Mouse (Mus musculus) A20 (cell line): ENCODE measurements around the gene Hoxc12.

Experiments used
- DNase-seq: peaks from one replicate; pipeline ENCODE4 v3.0.0-alpha.2; 2011; ENCODE audit warnings: low read depth, low spot score

Hoxc12 gene

DNA sequence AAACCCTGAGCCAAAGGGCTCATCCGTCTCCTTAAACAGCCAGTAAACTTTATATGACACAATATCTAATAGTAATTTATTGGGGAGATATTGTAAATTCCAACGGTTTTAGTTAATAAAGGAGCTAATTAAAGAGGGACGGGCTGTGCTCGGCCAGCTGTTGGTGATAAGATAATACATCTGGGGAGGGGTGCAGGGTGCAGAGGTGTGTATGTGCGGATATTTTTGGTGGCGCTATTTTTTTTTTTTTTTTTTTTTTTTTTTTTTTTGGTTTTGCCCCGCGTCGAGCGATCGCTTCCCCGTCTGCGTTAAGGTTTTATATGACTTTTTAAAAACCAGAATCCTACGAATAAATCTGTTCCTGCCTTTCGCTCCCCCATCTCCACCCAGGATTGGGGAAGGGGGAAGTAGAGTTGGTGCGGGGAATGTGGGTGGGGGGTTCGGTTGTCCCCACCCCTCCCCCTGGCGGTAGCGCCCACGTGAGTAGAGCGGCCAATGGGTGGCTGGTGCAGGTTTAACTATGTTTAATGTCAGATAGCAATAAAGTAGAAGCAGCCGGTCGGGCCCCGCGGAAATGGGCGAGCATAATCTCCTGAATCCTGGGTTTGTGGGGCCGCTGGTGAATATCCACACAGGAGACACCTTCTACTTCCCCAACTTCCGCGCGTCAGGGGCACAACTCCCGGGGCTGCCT is at the start of gene Hoxc12:
TSS of gene Hoxc12 (plus strand) at position 479 of the 694 bp plus-strand sequence.
- no peak for DNase-seq

DNA sequence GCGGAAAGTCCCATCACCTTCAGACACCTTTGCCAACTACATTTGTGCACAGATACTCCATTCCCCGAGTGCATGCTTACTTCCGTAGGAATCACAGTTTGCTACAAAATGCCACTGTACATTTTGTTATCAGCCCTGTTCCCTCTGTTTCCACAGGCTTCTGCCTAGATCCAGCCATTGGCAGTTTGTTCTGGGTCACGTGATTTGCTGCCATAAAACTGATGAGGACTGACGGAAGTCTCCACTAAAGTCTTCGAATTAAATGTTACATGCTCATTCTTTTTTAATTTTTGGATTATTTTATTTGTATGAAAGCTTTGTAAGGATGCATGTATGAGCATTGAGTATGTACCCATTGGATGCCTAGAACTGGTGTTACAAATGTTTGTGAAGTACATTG is 41.4 kb upstream of the Hoxc12 start:
- no peak for DNase-seq

DNA sequence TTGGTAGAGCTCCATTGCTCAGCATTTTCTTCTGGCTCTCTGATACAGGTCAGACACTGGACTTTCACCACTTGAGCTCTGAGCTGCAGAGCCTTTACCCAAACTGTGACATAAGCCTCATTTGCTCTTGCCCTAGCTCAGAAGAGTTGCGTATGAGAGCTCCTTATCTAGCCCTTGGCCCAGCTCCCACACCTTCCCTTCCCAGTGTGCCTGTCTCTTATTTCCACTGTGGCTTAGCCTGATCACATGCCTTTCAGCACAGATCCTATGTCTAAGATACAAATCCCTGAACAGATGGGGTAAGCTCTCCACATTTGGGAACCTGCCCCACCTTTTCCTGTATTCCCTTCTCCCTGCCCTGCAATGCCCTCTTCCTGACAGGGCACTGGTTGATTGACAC is 31.6 kb upstream of the Hoxc12 start:
- DNase-seq: no peak

DNA sequence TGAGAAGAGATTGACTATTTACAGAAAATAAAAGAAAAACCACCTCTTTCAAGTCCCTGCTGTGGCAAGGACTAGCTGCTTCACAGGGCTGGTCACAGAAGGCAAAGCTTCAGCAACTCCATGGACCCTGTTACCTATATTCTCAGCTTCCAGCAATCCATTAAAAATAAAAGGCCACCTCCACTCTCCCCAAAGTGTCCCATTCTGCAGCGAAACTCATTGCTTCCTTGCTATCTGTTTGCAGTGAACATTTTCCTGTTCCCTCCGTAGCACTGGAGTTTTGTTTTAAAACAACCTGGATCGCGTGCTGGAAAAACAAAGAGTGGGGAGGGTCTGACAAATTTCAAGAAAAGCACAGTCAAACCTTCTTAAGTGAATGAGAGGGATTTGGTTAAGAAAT is 27.0 kb upstream of the Hoxc12 start:
- no peak for DNase-seq

DNA sequence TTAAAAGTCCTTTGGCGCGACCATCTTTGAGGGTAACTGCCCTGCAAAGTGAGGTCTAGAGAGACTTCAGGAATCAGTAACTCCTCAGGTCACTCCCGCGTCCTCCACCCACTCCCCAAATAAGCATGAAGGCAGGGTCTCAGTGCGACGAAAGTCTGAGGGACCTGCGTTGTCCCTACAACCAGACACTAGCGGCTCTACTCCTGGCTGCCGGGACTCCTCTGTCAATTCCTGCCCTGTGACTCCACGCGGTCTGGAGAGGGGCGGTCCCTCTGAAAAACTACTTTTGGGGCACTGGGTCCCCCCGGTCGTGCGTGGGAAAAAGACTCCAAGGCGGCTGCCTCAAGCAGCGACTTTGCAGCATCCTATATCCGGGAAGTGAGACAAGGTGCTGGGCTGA is 26.5 kb upstream of the Hoxc12 start:
- DNase-seq: no peak

DNA sequence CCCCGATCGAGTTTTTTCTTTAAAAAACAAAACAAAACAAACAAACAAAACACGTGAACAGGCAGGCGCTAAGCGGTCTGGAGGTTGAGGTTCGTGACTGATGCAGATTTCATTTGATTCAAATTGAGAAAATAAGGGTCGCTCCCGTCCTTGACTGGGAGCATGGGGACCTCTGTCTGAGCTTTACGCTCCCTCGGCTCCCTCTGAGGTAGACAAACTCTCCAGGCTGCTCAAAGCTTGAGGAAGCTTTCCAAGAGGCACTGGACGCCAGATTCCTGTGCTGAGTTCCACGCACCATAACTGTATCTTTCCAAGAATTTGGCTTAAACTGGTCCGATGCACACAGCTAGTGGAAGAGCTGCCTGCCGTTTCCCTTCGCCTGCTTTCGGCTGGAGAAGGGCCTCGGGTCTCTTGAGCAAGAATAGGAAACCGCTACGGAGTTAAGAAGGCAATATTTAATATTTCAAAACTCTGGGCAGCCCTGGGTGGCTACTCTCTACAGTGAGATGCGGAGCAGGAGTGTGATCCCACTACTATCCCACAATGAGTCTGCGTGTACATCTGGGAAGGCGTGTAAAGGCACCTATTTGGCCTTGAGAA is 26.0 kb upstream of the Hoxc12 start:
- DNase-seq: no peak

DNA sequence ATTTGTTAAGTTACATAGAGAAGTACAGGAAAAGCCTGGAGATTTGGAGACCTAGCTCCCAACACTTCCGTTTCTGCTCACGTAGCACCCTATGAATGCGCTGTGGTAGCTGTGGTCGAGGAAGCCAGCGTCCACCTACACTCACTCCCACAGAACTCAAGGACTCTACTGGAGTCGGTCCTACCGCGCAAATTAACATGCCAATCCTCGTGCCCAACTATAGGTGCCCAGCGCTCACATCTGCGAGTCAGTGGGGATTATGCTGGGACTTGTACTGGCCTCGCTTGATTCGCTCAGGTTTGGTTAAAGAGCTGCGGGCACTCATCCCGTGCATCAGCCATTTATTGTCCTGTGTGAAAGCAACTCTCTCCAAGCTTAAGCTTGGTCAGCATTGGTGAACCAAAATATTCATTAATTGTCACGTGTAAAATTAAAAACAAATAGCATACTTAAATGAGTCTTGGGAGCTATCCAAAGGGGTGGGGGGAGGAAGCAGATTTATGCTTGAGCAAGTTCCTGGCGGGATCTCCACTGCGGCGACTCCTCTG is 23.4 kb upstream of the Hoxc12 start:
- DNase-seq: no peak

DNA sequence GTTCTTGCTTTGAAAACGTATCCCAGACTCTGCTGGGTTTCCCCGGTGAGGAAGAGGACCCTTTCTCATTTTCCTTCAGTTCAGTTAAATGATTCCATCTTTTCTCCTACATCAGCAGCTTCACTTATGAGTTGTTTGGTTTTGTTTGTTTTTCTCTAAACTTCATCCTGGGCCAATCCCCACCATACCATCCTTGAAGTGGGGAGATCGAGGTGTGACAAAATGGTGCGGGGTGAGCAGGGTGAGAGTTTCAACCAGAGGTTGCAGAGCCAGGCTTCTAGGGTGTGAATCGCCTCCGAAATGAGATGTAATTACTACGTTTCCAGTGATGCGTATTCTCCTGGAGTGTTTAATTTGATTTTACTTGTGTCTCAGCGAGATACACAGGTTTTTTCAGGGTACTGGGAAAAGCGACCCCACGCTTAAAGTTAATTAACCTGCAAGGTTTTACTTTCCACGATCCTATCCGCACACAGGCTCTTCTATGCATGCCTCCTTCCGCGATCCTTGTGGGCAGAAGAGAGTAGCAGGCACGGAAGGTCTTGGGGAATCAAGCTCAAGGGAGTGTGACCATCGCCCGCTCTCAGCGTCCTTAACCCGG is 18.5 kb upstream of the Hoxc12 start:
- no peak for DNase-seq

DNA sequence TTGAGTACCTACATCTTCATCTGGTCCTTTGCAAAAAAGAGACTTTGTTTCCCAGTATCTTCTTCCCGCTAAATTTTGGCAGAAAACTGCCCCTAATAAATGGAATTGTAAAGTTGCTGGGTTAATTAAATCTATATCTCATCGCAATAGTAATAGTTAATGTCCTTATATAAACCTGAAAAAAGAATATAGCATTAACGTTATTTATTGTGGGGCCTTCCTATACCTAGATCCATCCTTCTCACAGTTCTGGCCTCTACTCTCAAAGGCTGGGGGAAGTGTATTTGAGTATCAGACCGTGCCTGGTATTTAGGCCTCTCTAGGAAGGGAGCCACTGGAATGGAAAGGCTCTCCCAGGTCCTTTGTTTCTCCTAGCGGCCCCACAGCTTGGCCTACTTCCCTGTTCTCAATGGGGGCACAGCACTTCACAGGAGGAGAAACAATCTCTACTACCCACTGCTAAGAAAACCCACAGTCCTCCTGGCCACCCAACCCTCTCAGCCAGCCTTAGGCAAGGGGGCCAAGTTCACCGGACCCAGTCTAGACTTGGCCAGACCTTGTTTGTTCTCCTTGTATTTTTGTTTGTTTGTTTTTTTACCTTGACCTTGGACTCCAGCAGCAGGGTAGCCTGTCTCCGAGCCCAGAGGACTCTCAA is 17.8 kb upstream of the Hoxc12 start:
- DNase-seq: no peak

DNA sequence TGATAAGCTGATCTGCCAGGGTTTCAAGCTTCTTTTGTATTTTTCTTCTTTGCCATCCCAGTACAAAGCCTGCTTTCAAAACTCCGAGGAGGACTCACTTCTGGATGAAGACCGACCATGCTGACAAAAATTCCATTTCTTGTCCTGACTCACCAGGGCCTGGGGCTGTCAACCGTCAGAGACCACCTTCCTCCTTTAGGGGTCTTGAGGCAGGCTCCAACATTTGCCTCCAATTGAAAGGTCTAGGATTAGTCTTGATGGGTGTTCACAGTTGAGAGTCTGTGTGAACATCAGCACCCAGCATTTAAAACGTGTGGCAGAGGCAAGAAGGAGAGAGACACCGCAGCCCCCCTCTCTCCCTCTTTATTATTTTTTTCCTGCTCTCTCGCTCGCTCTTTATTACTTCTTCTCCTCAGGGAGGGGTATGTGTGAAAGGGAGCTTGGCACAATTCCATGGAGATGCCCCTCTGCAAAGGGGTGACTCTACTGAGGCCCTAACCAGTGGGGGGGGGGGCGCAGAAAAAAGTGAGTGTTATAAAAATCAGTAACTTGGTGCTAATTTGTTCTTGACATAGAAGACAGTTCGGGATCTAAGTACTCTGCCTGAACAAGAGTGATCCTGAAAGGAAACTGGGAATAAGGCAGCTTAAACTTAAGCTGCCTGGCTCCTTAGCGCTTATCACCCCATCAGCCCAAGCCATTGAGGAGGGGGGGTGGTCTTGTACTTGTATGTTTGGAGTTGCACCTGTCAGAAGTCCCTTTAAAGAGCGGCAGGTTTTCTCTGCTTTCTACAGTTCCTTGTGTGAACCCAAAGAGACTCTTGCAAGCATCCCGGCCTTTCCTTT is 17.0 kb upstream of the Hoxc12 start:
- no peak for DNase-seq

DNA sequence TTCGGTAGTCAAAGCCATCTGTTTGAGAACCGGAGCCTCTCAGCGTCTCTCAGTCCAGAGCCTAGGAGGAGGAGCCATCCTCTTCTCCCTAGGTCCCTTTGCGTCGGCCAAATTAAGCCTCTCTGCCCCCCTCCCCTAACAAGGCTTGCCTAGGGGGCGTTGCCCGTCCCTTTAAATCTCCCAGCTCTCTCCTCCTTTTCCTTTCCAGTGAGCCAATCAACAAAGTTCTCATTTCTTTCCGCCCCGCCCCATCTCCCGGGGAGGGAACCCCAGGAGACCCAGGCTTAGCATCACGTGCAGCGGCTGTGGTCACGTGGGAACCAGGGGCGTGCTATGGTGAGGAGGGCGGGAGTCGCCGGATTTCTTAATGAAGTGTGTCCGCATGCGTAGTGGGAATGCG is 15.9 kb upstream of the Hoxc12 start:
- no peak for DNase-seq

DNA sequence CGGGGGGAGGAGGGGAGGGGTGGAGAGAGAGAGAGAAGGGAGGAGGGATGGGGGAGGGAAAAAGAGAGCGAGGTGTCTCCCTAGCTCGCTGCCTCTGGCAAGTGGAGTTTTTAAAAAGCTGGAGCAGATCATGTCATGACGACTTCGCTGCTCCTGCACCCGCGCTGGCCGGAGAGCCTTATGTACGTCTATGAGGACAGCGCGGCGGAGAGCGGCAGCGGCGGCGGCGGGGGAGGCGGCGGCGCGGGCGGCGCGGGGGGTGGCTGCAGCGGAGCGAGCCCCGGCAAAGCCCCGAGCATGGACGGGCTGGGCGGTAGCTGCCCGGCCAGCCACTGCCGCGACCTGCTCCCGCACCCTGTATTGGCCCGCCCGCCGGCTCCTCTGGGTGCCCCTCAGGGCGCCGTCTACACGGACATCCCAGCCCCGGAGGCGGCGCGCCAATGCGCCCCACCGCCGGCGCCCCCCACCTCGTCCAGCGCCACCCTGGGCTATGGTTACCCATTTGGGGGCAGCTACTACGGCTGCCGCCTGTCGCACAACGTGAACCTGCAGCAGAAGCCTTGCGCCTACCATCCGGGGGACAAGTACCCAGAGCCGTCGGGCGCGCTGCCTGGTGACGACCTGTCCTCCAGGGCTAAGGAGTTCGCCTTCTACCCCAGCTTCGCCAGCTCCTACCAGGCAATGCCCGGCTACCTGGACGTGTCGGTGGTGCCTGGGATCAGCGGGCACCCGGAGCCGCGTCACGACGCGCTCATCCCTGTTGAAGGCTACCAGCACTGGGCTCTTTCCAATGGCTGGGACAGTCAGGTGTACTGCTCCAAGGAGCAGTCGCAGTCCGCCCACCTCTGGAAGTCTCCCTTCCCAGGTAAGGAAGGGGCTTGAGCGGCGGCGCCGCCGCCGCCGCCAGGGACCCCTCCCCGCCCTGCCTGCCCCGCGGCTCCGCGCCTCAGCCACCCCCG is 15.2 kb upstream of the Hoxc12 start, which contains the start of gene Hoxc13:
TSS of gene Hoxc13 (plus strand) at position 51 of the 959 bp plus-strand sequence.
- DNase-seq: no peak

DNA sequence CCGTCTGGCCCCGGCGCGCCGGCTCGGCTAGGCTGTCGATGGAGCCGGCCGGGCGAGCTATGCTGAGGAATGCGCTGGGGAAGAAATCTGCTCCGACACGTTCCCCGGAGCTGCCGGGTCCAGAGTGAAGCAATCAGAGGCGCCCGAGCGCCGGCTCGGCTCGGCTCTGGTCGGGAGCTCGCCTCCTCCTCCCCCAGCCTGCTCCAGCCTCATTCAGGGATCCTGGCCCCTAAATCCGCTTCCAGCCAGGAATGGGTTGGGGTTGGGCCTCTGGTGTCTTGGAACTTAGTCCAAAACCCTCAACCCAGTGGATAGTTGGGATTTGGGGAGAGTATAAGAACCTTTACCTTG is 14.6 kb upstream of the Hoxc12 start:
- no peak for DNase-seq

DNA sequence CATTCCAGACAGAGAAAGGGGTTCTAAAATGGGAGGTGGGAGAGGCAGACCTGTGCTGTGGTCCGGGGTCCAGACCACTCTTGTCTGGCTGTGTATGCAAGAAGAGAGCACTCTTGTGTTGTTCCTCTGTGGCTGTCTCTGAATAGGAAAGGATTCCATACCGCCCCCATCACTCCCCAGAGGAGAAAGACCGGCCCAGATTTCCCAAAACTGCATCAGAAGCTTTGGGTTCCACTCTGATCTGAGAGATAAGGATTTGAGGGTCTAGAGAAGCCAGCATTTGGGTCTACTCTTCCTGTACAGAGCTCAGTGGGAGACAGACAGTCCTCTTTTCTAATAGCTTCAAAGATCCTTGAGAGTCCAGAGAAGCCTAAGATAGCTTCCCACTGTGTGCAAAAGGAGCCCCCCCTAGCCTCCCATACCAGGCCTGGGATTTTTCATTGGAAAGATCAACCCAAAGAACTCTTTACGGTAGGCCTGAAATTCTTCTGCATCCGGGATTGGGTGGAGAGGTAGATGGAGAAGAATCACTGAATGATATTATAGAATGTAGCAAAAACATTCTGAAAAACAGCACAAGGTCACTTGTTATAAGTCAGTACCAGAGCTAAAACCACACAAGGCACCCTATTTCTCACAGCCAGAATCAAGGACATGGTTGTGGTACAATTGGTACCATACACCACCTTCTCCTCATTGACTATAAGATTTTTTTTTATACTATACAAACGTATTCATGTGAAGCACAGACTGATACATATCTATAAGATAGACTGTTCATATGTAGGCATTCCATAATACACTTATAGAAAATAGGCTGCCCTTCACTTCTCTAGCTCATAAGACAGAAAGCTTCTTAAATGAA is 13.7 kb upstream of the Hoxc12 start:
- DNase-seq: no peak

DNA sequence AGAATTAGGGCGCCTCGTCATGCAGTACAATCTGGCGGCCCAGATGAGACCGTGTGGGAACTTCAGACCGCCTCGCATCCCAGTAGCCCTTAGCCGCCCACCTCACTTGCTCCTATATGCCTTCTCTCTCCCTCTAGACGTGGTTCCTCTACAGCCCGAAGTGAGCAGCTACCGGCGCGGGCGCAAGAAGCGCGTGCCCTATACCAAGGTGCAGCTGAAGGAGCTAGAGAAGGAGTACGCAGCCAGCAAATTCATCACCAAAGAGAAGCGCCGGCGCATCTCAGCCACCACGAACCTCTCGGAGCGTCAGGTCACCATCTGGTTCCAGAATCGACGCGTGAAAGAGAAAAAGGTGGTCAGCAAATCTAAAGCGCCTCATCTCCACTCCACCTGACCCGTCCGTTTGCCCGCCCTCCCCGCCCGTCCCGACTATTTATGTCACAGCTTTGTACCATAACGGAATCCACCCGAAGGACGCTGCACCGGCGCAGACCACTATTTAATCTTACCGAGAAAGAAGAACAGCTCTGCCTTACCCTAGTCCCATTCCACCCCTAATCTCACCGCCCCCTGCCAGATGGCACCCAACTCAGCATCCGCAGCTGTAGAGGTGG is 9.4 kb upstream of the Hoxc12 start:
- no peak for DNase-seq

DNA sequence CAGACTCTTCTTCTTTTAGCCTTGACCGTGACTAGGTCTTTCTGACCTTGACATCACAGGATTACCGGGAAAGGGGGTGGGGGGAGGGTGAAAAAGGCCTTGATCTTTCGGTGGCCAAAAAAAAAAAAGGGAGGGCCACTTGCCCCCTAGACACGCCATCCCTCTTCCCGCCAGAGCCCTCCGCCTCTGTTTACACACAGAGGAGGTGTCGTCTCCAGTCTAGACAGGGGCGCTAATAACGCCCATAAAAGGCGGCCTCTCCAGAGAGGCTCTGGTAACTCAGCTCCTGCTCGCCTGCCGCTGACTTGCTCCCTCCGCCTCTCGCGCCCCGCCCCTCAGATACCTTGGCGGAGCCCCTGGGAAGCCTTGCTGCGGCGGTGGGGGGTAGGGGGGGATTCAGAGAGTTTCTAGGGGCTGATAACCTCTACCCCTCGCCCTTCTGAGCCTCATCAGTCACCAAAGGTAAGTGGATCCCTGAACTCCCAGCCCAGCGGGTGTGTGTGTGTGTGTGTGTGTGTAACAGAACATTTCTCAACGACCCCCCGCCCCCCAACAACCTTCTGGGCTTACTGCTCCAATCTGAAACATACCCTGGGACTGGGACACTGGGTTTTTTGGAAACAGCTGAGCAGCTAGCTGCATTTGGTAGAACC is 4.7 kb upstream of the Hoxc12 start:
- DNase-seq: no peak

DNA sequence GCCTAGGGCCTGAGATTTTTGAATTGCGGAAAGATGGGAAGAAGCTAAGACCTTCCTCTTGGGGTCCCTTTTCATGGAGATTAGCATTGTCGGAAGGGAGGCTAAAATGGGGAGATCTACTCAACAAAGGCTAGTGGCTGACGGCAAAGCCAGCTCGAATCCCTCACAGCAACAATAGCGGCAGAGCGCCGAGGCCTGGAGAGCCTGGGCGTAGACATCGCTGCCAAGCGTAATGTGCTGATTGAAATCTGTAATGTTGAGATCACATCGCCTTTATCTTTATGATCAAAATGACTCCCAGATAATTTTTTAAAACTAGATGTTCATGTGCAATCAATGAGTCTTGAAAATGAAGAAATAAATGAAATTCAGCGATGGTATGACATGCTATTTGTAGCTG is 2.1 kb upstream of the Hoxc12 start:
- DNase-seq: no peak

DNA sequence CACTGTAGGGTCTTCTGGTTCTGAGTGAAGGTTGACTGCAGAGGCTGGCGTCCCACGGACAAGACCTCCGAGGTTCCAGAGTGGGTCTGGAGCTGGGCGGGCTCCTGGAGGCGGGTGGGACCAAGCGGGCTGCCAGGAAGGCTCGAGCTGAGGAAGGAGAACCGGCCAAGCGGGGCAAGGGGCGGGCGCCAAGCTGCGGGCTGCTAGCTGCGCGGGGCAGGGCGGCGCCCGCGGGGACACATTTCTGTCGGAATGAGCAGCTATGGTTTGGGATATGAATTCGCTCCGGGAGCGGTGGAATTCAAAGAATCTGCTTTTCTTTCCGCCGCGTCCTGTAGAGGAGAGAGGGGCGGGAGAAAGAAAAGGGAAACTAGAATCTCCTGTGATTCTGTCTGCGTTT is 1.7 kb upstream of the Hoxc12 start:
- no peak for DNase-seq
